Mouse (Mus musculus) forebrain, embryonic 11.5 days (tissue): ENCODE data around the gene Cep89. TPM values are rescaled to one million over a fixed set of nuclear protein-coding genes. Genes with fewer than 3 reads are reported as not detected.

Experiments
- ATAC-seq: fragments of 200-750 bp; cut with Nextera tagmentation; replicated peaks from 2 replicates; pipeline ENCODE4 v1.8.0; 2017; ENCODE audit warnings: moderate TSS enrichment; ENCODE audit not compliant: low FRiP score
- DNase-seq: peaks from one replicate; pipeline ENCODE4 v3.0.0-alpha.2; 2017; ENCODE audit warnings: low spot score
- H3K27ac ChIP-seq: fragments of 300-500 bp; sonication (generic); 2 replicates; pipeline ENCODE4 v1.5.1; 2014; ENCODE audit warnings: low read depth, low read length
- H3K27me3 ChIP-seq: fragments of 300-500 bp; sonication (generic); 2 replicates; pipeline ENCODE4 v1.6.1; 2014; ENCODE audit warnings: mild to moderate bottlenecking, low read length, mixed read lengths; ENCODE audit not compliant: control insufficient read depth, insufficient read depth
- H3K36me3 ChIP-seq: fragments of 300-500 bp; sonication (generic); 2 replicates; pipeline ENCODE4 v1.6.1; 2014; ENCODE audit warnings: mild to moderate bottlenecking, low read length, moderate library complexity, mixed read lengths; ENCODE audit not compliant: control insufficient read depth, insufficient read depth
- H3K4me1 ChIP-seq: fragments of 300-500 bp; sonication (generic); replicated peaks from 2 replicates; pipeline ENCODE4 v1.6.1; 2014; ENCODE audit warnings: low read length, mixed read lengths; ENCODE audit not compliant: control insufficient read depth, insufficient read depth
- H3K4me2 ChIP-seq: fragments of 300-500 bp; sonication (generic); 2 replicates; pipeline ENCODE4 v1.6.1; 2014; ENCODE audit warnings: low read depth, mild to moderate bottlenecking, low read length, moderate library complexity, mixed read lengths; ENCODE audit not compliant: severe bottlenecking
- H3K4me3 ChIP-seq: fragments of 300-500 bp; sonication (generic); 2 replicates; pipeline ENCODE4 v1.5.1; 2014; ENCODE audit warnings: low read depth, low read length
- H3K9ac ChIP-seq: fragments of 300-500 bp; sonication (generic); 2 replicates; pipeline ENCODE4 v1.6.1; 2014; ENCODE audit warnings: low read length
- H3K9me3 ChIP-seq: fragments of 300-500 bp; sonication (generic); 2 replicates; pipeline ENCODE4 v1.6.1; 2016; ENCODE audit warnings: low read length, mixed read lengths; ENCODE audit not compliant: control insufficient read depth
- WGBS: fragments of 180-500 bp; shearing (Covaris S2); extraction: QIAGEN DNeasy Blood & Tissue Kit; methylation state at CpG from one replicate; pipeline ENCODE4 v1.1.7; 2014; 5-methylcytosine and 5-hydroxymethylcytosine counted together
- polyA plus RNA-seq: library from polyadenylated mRNA; unstranded; fragments of >200 nt; fragmentation: Nextera tagmentation; extraction: Ambion mirVana; gene quantifications from 2 replicates; pipeline ENCODE4 v1.2.1, GENCODE M21; 2014

Cep89 gene
- polyA plus RNA-seq, 1 experiment from 2014 or later: 61.7 TPM

GRCm38 (mm10) chr7:35447996-35448846, 51.4 kb downstream of the Cep89 start, which contains the start of gene Slc7a9:
Slc7a9 (plus strand) TSS chr7:35448796.
- ATAC-seq (no peak), DNase-seq (no peak)
- Histone ChIP-seq H3K4me3 (no peak within 1 kb of the TSS), H3K9me3 (no peaks in the 10 kb centered on the region), H3K27me3 (no peaks in the 10 kb centered on the region), H3K9ac (no peak within 1 kb of the TSS), H3K27ac (no peak within 1 kb of the TSS), H3K36me3 (no peaks in the 10 kb centered on the region), H3K4me1 (no peaks in the 10 kb centered on the region), H3K4me2 (no peak within 1 kb of the TSS)
- WGBS: 33% methylated on average over 15 of the region's 15 CpGs

- Histone ChIP-seq H3K9me3 (no peaks in the 10 kb centered on the region), H3K27ac (no peak overlapping the region), H3K36me3 (no peaks in the 10 kb centered on the region), H3K4me3 (no peak overlapping the region), H3K9ac (no peak overlapping the region), H3K27me3 (no peaks in the 10 kb centered on the region), H3K4me2 (no peak overlapping the region), H3K4me1 (no peaks in the 10 kb centered on the region)
- WGBS: 78% methylated on average over 7 of the region's 7 CpGs
- ATAC-seq (no peak), DNase-seq (no peak)
These were observed 52.0 kb downstream of the Cep89 start for GRCm38 (mm10) chr7:35448867-35449266.

- Histone ChIP-seq H3K4me3 (no peak overlapping the region), H3K9me3 (no peaks in the 10 kb centered on the region), H3K36me3 (no peaks in the 10 kb centered on the region), H3K4me1 (no peaks in the 10 kb centered on the region), H3K4me2 (no peak overlapping the region), H3K27me3 (no peaks in the 10 kb centered on the region), H3K9ac (no peak overlapping the region), H3K27ac (no peak overlapping the region)
- no peak for DNase-seq
- WGBS: 82% methylated on average over 4 of the region's 4 CpGs
- ATAC-seq: no peak
These were observed 59.4 kb downstream of the Cep89 start for GRCm38 (mm10) chr7:35456091-35456814.

GRCm38 (mm10) chr7:35460971-35461370, 64.1 kb downstream of the Cep89 start:
- ATAC-seq (no peak), DNase-seq (no peak)
- 87% methylated on average over 4 of the region's 4 CpGs for WGBS
- Histone ChIP-seq H3K27ac (no peak overlapping the region), H3K36me3 (no peaks in the 10 kb centered on the region), H3K27me3 (no peaks in the 10 kb centered on the region), H3K9ac (no peak overlapping the region), H3K4me2 (no peak overlapping the region), H3K4me1 (no peaks in the 10 kb centered on the region), H3K4me3 (no peak overlapping the region), H3K9me3 (no peaks in the 10 kb centered on the region)

- Histone ChIP-seq H3K4me3 (no peak overlapping the region), H3K27me3 (no peaks in the 10 kb centered on the region), H3K36me3 (no peaks in the 10 kb centered on the region), H3K4me1 (no peaks in the 10 kb centered on the region), H3K27ac (no peak overlapping the region), H3K9me3 (no peaks in the 10 kb centered on the region), H3K4me2 (no peak overlapping the region), H3K9ac (no peak overlapping the region)
- no peak for ATAC-seq
- DNase-seq: no peak
- WGBS: 93% methylated on average over 5 of the region's 5 CpGs
These were observed 68.2 kb downstream of the Cep89 start for GRCm38 (mm10) chr7:35465027-35465426.

GRCm38 (mm10) chr7:35467856-35468255, 71.0 kb downstream of the Cep89 start:
- Histone ChIP-seq H3K4me2 (no peak overlapping the region), H3K36me3 (no peaks in the 10 kb centered on the region), H3K9me3 (no peaks in the 10 kb centered on the region), H3K9ac (no peak overlapping the region), H3K4me1 (no peaks in the 10 kb centered on the region), H3K4me3 (no peak overlapping the region), H3K27ac (no peak overlapping the region), H3K27me3 (no peaks in the 10 kb centered on the region)
- DNase-seq (no peak), ATAC-seq (no peak)
- 68% methylated on average over 2 of the region's 2 CpGs for WGBS

GRCm38 (mm10) chr7:35470794-35471193, 74.0 kb downstream of the Cep89 start:
- no peaks in the 10 kb centered on the region for H3K36me3 ChIP-seq
- H3K4me1 ChIP-seq: no peaks in the 10 kb centered on the region
- WGBS: 49% methylated on average over 4 of the region's 4 CpGs
- H3K27me3 ChIP-seq: no peaks in the 10 kb centered on the region
- no peak overlapping the region for H3K9ac ChIP-seq
- DNase-seq (no peak), ATAC-seq (no peak)
- H3K4me3 ChIP-seq: no peak overlapping the region
- no peaks in the 10 kb centered on the region for H3K9me3 ChIP-seq
- no peak overlapping the region for H3K27ac ChIP-seq
- no peak overlapping the region for H3K4me2 ChIP-seq

- WGBS: 78% methylated on average over 2 of the region's 2 CpGs
- Histone ChIP-seq H3K4me1 (no peaks in the 10 kb centered on the region), H3K27ac (no peak overlapping the region), H3K4me2 (no peak overlapping the region), H3K27me3 (no peaks in the 10 kb centered on the region), H3K36me3 (no peaks in the 10 kb centered on the region), H3K9ac (no peak overlapping the region), H3K9me3 (no peaks in the 10 kb centered on the region), H3K4me3 (no peak overlapping the region)
- ATAC-seq (no peak), DNase-seq (no peak)
These were observed 79.6 kb downstream of the Cep89 start for GRCm38 (mm10) chr7:35476457-35476856.
